ENCODE assay signal across 9 mouse cellular contexts in the genomic region with DNA sequence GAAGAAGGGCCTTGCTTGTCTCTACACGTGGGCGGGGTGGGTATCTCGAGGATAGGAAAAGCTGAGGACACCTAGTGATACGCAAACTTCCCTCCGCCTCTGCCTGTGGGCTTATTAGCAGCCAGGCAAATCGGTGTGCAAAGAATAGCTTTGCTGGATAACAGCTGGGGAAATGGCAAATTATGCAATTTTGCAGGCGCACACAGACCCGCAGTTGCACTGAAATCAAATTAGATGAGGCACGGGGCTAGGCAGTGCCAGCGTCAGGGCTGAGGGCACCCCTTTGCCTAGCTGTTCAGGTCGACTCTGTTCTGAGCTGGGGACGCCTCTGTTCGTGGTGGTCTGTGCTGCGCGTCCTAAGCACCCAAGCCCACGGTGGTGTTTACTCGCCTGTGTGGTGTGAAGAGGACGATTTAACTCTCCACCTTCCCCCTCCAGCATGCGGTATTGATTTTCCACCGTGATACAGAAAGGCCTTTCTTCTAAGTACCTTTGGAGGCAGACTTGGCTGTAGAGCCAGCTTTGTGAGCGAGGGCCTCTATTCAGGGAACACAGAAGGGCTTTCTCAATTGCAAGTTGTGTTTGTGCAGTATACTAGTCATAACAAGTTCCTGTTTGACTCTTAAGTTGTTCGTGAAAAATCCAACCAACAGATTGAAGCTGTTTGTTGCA. TPM values are rescaled to one million over a fixed set of nuclear protein-coding genes. Genes with fewer than 3 reads are reported as not detected.
A peak's percentile ranks its signal among the peaks of the same experiment; 100 is the strongest.
DNase-seq lines count a peak whose midpoint lies in the region; ATAC-seq and TF ChIP-seq lines count a peak whose summit lies in the region.
"Had no signal": no experiment of that assay in that cellular context is flagged by ENCODE, and none has a peak within 500 bp of the region (broad histone marks: within the 10 kb centered on the region; RNA-seq: fewer than 3 reads in every experiment).

No protein-coding gene starts in this region.

- H3K36me3 ChIP-seq in heart, embryonic 15.5 days, result no peaks in the 10 kb centered on the region
- no peaks in the 10 kb centered on the region for H3K36me3 ChIP-seq in heart, adult 2 months (ENCODE audit: control insufficient read depth, insufficient read depth, low read length)
- no peaks in the 10 kb centered on the region for H3K36me3 ChIP-seq in hindbrain, embryonic 13.5 days
- no peaks in the 10 kb centered on the region for H3K36me3 ChIP-seq in midbrain, embryonic 10.5 days

- 42% methylated on average over 22 of the region's 22 CpGs for WGBS in heart, embryonic 15.5 days
- WGBS in heart, adult 2 months, result 50% methylated on average over 22 of the region's 22 CpGs
- 17% methylated on average over 22 of the region's 22 CpGs for WGBS in hindbrain, embryonic 13.5 days
- WGBS in midbrain, embryonic 10.5 days, result 27% methylated on average over 22 of the region's 22 CpGs

- H3K4me3 ChIP-seq in heart, embryonic 15.5 days, result peak overlapping the region; percentile 18; the same call in 1 of the 2 replicates
- no peak overlapping the region for H3K4me3 ChIP-seq in heart, adult 2 months
- H3K4me3 ChIP-seq in hindbrain, embryonic 13.5 days, result peak overlapping the region; percentile 13
- H3K4me3 ChIP-seq in midbrain, embryonic 10.5 days, result peak overlapping the region; percentile 35; the same call in 1 of the 2 replicates

- TF ChIP-seq POLR2A in heart, adult 2 months (IDR thresholded peaks at IDR 0.05; ENCODE audit: insufficient read depth, low read depth, low read length), result no peak
- no peak for TF ChIP-seq POLR2A in brain, embryonic 14.5 days (IDR thresholded peaks at IDR 0.05; ENCODE audit: borderline replicate concordance, extremely low read depth, insufficient read depth, insufficient read length, poor library complexity, severe bottlenecking)

- H3K27me3 ChIP-seq in heart, embryonic 15.5 days, result no peaks in the 10 kb centered on the region
- no peaks in the 10 kb centered on the region for H3K27me3 ChIP-seq in heart, adult 2 months (ENCODE audit: control insufficient read depth, insufficient read depth, low read length)
- H3K27me3 ChIP-seq in hindbrain, embryonic 13.5 days, result no peaks in the 10 kb centered on the region
- H3K27me3 ChIP-seq in midbrain, embryonic 10.5 days (ENCODE audit: low read depth, poor library complexity, severe bottlenecking), result no peaks in the 10 kb centered on the region; the same call in 1 of the 2 replicates

- TF ChIP-seq CTCF in heart, adult 2 months (IDR thresholded peaks at IDR 0.05), result no peak
- TF ChIP-seq CTCF in brain, embryonic 14.5 days (IDR thresholded peaks at IDR 0.05; ENCODE audit: borderline replicate concordance, extremely low read depth, insufficient read depth, insufficient read length), result no peak

- DNase-seq in heart, adult 2 months, result no peak
- DNase-seq in brain, embryonic 14.5 days (ENCODE audit: low read depth), result peak; percentile 92
- DNase-seq in midbrain, embryonic 10.5 days (ENCODE audit: low spot score), result peak; percentile 26
- DNase-seq in urinary bladder, postnatal 14 days (ENCODE audit: low spot score), result no peak
- DNase-seq in ovary, adult 18-20 months (ENCODE audit: low spot score), result no peak
- no peak for DNase-seq in thymus, postnatal 25 days

- no peaks in the 10 kb centered on the region for H3K9me3 ChIP-seq in heart, embryonic 15.5 days (replicated peaks)
- H3K9me3 ChIP-seq in hindbrain, embryonic 13.5 days, result no peaks in the 10 kb centered on the region
- H3K9me3 ChIP-seq in midbrain, embryonic 10.5 days (replicated peaks), result no peaks in the 10 kb centered on the region

- H3K9ac ChIP-seq in heart, embryonic 15.5 days, result no peak overlapping the region
- no peak overlapping the region for H3K9ac ChIP-seq in heart, adult 2 months (ENCODE audit: low read depth, low read length)
- peak overlapping the region; percentile 40; the same call in 1 of the 2 replicates for H3K9ac ChIP-seq in hindbrain, embryonic 13.5 days

- no peaks in the 10 kb centered on the region for H3K79me2 ChIP-seq in heart, adult 2 months (replicated peaks; ENCODE audit: control insufficient read depth, insufficient read depth, low read length)

- peak overlapping the region; percentile 57 for H3K4me2 ChIP-seq in heart, embryonic 15.5 days
- peak overlapping the region; percentile 50 for H3K4me2 ChIP-seq in hindbrain, embryonic 13.5 days

- TF ChIP-seq EP300 in heart, adult 2 months (IDR thresholded peaks at IDR 0.05; ENCODE audit: insufficient read depth, low read depth, low read length), result no peak

- ATAC-seq in heart, embryonic 15.5 days (replicated peaks; ENCODE audit: insufficient number of reproducible peaks, insufficient read depth, low FRiP score, low read depth), result no peak
- peak; percentile 85 for ATAC-seq in hindbrain, embryonic 13.5 days (ENCODE audit: low FRiP score)

- peaks cover 5% of the 10 kb centered on the region; the same call in 1 of the 2 replicates for H3K4me1 ChIP-seq in heart, embryonic 15.5 days (replicated peaks)
- H3K4me1 ChIP-seq in heart, adult 2 months (ENCODE audit: control insufficient read depth, insufficient read depth, low read length), result no peaks in the 10 kb centered on the region
- H3K4me1 ChIP-seq in hindbrain, embryonic 13.5 days (replicated peaks), result peaks cover 22% of the 10 kb centered on the region
- peaks cover 14% of the 10 kb centered on the region for H3K4me1 ChIP-seq in midbrain, embryonic 10.5 days

- no peak overlapping the region for H3K27ac ChIP-seq in heart, embryonic 15.5 days
- no peak overlapping the region for H3K27ac ChIP-seq in heart, adult 2 months
- peak overlapping the region; percentile 58 for H3K27ac ChIP-seq in hindbrain, embryonic 13.5 days
- H3K27ac ChIP-seq in midbrain, embryonic 10.5 days (replicated peaks), result 0 out of 2 replicates have a peak overlapping the region, but pooled peaks have one; percentile 23

- intact Hi-C loops in heart, adult 2 months (cut with DNase I), result no loop called here

RNA-seq across cellular contexts. Expression of a gene that starts 19.4 kb away (rescaled TPM):
- not detected in 2 replicates for polyA plus RNA-seq in heart, embryonic 15.5 days (2015; fragmentation: Nextera tagmentation; extraction: Ambion mirVana)
- not detected for total RNA-seq in heart, adult 2 months (2021)
- polyA plus RNA-seq in heart, adult 2 months (2012; rRNA removed), result not detected in 2 replicates
- not detected in 2 replicates for polyA plus RNA-seq in brain, embryonic 14.5 days (2012; rRNA removed)
- not detected in 2 replicates for polyA plus RNA-seq in hindbrain, embryonic 13.5 days (2015; fragmentation: Nextera tagmentation; extraction: Ambion mirVana)
- polyA plus RNA-seq in midbrain, embryonic 10.5 days (2016; fragmentation: Nextera tagmentation; extraction: Ambion mirVana), result not detected in 2 replicates
- polyA plus RNA-seq: small intestine, adult 2 months had no signal

Comparison
In these comparisons a context has a peak if more than half of its experiments do, and no peak if none do; other contexts are left out.
1. H3K27ac ChIP-seq: peak in hindbrain, embryonic 13.5 days (single experiment) and midbrain, embryonic 10.5 days (single experiment); none in heart, embryonic 15.5 days (single experiment) and heart, adult 2 months (single experiment).
2. DNase-seq: peak in brain, embryonic 14.5 days (single experiment) and midbrain, embryonic 10.5 days (single experiment); none in heart, adult 2 months (0 of 2), urinary bladder, postnatal 14 days (single experiment), ovary, adult 18-20 months (single experiment) and thymus, postnatal 25 days (single experiment).